Mouse (Mus musculus) forebrain, embryonic 15.5 days (tissue): ENCODE measurements around the gene Dcst1. TPM values are rescaled to one million over a fixed set of nuclear protein-coding genes. Genes with fewer than 3 reads are reported as not detected.

Experiments
- ATAC-seq: fragments of 200-750 bp; cut with Nextera tagmentation; replicated peaks from 2 replicates; pipeline ENCODE4 v1.8.0; 2017; ENCODE audit warnings: mild to moderate bottlenecking, moderate TSS enrichment, moderate library complexity
- H3K27ac ChIP-seq: fragments of 300-500 bp; sonication (generic); replicated peaks from 2 replicates; pipeline ENCODE4 v1.5.1; 2015; ENCODE audit warnings: mild to moderate bottlenecking, inconsistent platforms
- H3K27me3 ChIP-seq: fragments of 300-500 bp; sonication (generic); 2 replicates; pipeline ENCODE4 v1.6.1; 2015; ENCODE audit warnings: inconsistent platforms
- H3K36me3 ChIP-seq: fragments of 300-500 bp; sonication (generic); 2 replicates; pipeline ENCODE4 v1.6.1; 2015; ENCODE audit warnings: mild to moderate bottlenecking, inconsistent platforms
- H3K4me1 ChIP-seq: fragments of 300-500 bp; sonication (generic); 2 replicates; pipeline ENCODE4 v1.6.1; 2015; ENCODE audit warnings: inconsistent platforms
- H3K4me2 ChIP-seq: fragments of 300-500 bp; sonication (generic); replicated peaks from 2 replicates; pipeline ENCODE4 v1.6.1; 2015; ENCODE audit warnings: mild to moderate bottlenecking, inconsistent platforms
- H3K4me3 ChIP-seq: fragments of 300-500 bp; sonication (generic); 2 replicates; pipeline ENCODE4 v1.5.1; 2015; ENCODE audit warnings: mild to moderate bottlenecking, inconsistent platforms
- H3K9ac ChIP-seq: fragments of 300-500 bp; sonication (generic); replicated peaks from 2 replicates; pipeline ENCODE4 v1.6.1; 2015; ENCODE audit warnings: mild to moderate bottlenecking, inconsistent platforms
- H3K9me3 ChIP-seq: fragments of 300-500 bp; sonication (generic); 2 replicates; pipeline ENCODE4 v1.6.1; 2016; ENCODE audit warnings: inconsistent platforms
- WGBS: fragments of 180-500 bp; shearing (Covaris S2); methylation state at CpG from one replicate; pipeline ENCODE4 v1.1.7; 2015; ENCODE audit warnings: mixed read lengths; 5-methylcytosine and 5-hydroxymethylcytosine counted together
- polyA plus RNA-seq: library from polyadenylated mRNA; unstranded; fragments of >200 nt; fragmentation: Nextera tagmentation; extraction: Ambion mirVana; gene quantifications from 2 replicates; pipeline ENCODE4 v1.2.1, GENCODE M21; 2015

Gene Dcst1
- polyA plus RNA-seq, 1 experiment from 2014 or later = 0.51 TPM

DNA sequence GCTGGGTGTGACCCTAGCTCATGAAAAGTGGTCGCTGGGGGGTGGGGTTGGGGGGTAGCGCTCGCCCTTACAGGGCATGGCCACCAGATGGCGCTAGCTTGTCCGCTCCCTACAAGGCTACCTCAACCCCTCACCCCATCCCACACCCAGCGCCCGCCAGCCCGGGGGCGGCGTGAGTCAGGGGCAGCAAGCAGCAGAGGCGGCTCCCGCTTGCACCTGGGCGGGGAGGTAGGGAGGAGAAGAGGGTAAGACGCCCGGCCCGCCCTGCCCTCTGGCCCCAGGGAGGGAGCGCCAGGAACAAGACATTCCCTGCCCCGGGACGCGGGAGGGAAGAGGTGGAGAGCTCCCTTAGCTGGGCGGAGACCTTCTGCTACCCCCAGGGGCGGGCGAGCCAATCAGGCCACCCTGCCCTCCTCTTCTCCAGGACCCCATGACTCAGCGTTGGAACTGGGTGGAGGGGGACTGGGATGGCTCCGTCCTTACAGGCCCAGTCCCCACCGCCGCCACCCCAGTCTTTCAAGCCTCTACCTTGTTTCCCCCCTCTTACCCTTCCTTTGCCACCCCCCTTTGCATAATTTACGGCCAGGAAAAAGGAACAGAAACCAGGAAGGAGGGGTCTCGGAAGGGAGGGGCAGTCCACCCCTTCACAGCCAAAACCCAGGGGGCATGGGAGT lies 13.5 kb upstream of the Dcst1 start:
- H3K9ac ChIP-seq = peak overlapping the region; percentile 71
- peak overlapping the region; percentile 60 for H3K4me3 ChIP-seq
- H3K27me3 ChIP-seq = no peaks in the 10 kb centered on the region
- H3K4me2 ChIP-seq = peak overlapping the region; percentile 98
- peaks cover 14% of the 10 kb centered on the region for H3K4me1 ChIP-seq
- H3K9me3 ChIP-seq = no peaks in the 10 kb centered on the region
- no peaks in the 10 kb centered on the region for H3K36me3 ChIP-seq
- 0 out of 2 replicates have a peak overlapping the region, but pooled peaks have one; percentile 23 for H3K27ac ChIP-seq
- 1% methylated on average over 25 of the region's 29 CpGs for WGBS
- ATAC-seq = peak; percentile 87

DNA sequence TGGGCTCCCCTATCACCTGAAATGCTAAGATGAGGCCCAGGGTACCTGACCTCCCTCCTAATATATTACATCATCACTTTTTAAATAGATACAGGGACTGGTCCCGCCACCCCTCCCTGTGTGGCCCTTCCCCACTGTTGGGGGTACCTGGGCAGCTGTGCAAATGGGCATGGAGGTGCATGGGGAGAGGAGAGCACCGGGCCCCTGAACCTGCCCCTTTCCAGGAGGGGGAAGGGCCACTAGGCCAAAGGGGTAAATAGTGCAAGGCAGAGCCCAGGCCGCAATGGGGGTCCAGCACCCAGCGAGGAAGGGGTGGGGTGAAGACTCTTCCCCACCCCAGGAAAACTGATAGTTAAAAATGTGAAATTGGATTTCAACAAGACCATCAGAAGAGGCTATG lies 12.8 kb upstream of the Dcst1 start:
- Histone ChIP-seq H3K27ac (no peak overlapping the region), H3K4me2 (peak overlapping the region; percentile 98), H3K9ac (no peak overlapping the region), H3K4me1 (peaks cover 14% of the 10 kb centered on the region), H3K36me3 (no peaks in the 10 kb centered on the region), H3K27me3 (no peaks in the 10 kb centered on the region), H3K4me3 (no peak overlapping the region), H3K9me3 (no peaks in the 10 kb centered on the region)
- ATAC-seq = 0 out of 2 replicates have a peak, but pooled peaks have one; percentile 14
- 72% methylated on average over 4 of the region's 4 CpGs for WGBS

DNA sequence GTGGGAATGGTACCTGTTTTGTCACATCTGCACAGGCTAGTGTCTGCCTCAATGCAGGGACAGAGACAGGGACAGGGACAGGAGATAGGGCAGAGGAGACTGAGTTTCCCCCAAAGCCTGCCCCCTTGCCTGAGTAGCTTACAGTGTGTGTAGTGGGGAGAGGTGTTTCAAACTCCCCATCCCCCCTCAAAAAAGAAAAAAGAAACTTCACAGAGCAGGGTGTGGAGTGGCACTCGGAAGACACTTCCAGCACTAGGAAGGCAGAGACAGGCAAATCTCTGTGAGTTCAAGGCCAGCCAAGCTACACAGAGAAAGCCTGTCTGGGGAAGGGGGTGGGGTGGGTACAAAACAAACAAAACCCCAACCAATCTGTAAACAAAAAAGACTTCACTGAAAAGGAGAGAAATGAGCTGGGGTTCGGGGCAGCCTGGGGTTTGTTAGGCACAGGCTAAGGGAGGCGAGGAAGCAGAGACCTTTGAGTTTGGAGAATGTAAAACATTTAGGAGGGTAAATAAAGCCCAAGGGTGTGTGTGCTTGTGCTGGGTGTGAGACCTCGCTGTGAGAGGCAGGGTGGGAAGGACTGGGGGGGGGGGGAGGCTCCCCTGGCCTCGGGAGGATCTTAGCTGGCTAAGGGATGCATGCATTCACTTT lies 8.7 kb upstream of the Dcst1 start:
- Histone ChIP-seq H3K4me1 (peaks cover 9% of the 10 kb centered on the region), H3K36me3 (no peaks in the 10 kb centered on the region), H3K27ac (no peak overlapping the region), H3K4me3 (no peak overlapping the region), H3K9me3 (no peaks in the 10 kb centered on the region), H3K4me2 (no peak overlapping the region), H3K27me3 (no peaks in the 10 kb centered on the region), H3K9ac (no peak overlapping the region)
- ATAC-seq = no peak
- WGBS = 50% methylated on average over 5 of the region's 5 CpGs

DNA sequence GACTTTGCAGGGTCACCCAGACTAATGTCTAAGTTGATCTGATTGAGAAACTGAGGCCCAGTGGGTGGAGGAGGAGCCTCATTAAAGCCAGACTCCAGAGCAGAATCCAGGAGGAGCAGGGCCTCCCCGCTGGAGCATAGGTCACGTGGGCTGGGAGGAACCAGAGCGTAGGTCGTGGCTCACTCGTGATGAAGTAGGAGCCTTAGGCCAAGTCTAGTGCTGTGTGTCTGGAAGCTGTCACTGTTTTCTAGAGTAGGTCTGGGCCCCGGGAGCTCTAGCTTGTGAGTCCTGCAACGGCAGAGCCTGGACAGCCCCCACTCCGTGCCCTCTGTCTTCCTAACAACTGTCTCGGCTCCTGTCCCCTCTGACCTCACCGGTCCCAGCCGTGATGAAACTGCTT lies 2.3 kb upstream of the Dcst1 start:
- ATAC-seq = no peak
- H3K27me3 ChIP-seq = no peaks in the 10 kb centered on the region
- H3K27ac ChIP-seq = no peak overlapping the region
- H3K4me2 ChIP-seq = no peak overlapping the region
- WGBS = 77% methylated on average over 11 of the region's 11 CpGs
- no peaks in the 10 kb centered on the region for H3K4me1 ChIP-seq
- H3K36me3 ChIP-seq = no peaks in the 10 kb centered on the region
- H3K9me3 ChIP-seq = no peaks in the 10 kb centered on the region
- no peak overlapping the region for H3K4me3 ChIP-seq
- H3K9ac ChIP-seq = no peak overlapping the region

DNA sequence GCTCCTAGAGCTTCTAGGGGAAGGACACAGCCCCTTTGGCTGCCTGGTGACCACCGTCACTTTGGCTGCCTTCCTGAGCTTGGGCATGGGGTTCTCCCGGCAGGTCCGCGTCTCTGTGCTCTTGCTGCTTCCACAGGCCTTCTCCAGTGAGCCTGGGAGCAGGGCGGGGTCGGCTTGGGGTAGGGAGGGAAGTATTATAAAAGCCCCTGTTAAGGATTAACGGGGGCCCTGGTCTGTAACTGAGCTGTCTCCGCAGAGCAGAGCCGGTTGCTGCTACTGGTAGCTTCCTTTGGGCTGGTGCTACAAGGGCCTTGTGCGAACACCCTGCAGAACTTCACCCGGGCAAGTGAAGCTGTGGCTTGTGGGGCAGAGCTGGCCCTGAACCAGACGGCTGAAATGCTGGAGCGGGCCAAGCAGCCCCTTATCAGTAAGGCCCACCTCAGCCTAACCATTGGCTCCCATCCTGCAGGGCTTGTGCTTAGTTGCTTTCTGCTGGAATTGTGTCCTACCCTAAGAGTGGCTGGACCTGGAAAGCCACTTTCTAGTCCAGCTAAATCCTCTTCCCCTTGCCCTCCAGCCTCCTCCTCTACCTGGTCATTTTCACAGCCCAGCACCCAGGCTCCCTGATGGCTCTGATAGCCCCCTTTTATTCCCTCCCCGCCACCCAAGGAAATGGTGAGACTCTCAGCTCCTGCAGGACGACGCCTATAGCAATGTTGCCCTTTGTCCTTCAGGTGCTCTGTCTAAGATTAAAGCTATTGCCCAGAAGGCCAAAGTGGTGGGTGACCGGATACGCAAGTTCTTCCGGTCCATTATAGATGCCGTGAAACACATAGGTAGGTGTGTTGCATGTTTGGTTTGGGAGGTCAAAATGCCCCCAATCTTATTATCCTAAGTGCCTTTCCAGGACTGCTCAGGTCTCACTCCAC lies 697 bp upstream of the Dcst1 start:
- Histone ChIP-seq H3K9ac (no peak overlapping the region), H3K4me1 (no peaks in the 10 kb centered on the region), H3K27ac (no peak overlapping the region), H3K36me3 (no peaks in the 10 kb centered on the region), H3K27me3 (no peaks in the 10 kb centered on the region), H3K9me3 (no peaks in the 10 kb centered on the region), H3K4me3 (no peak overlapping the region), H3K4me2 (no peak overlapping the region)
- ATAC-seq = no peak
- 78% methylated on average over 20 of the region's 20 CpGs for WGBS

DNA sequence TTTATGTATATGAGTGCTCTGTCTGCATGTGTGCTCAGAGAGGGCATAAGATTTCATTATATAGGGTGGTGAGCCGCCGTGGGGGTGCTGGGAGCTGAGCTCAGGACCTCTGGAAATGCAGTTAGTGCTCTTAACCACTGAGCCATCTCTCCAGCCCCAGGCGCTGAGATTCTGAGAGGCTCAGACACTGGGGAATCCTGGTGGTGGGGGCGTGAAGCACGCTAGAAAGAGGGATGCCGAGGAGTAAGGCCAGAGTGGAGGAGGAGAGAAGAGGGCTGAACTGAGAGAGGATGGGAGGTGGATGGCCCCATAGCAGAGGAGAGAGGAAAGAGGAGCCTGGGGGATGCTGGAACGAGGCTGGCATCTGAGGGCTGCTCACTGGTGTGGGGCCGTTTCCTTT lies 422 bp downstream of the Dcst1 start:
- Histone ChIP-seq H3K36me3 (no peaks in the 10 kb centered on the region), H3K9me3 (no peaks in the 10 kb centered on the region), H3K27me3 (no peaks in the 10 kb centered on the region), H3K9ac (no peak overlapping the region), H3K4me3 (no peak overlapping the region), H3K4me2 (no peak overlapping the region), H3K27ac (no peak overlapping the region), H3K4me1 (no peaks in the 10 kb centered on the region)
- WGBS = 49% methylated on average over 8 of the region's 8 CpGs
- ATAC-seq = no peak

DNA sequence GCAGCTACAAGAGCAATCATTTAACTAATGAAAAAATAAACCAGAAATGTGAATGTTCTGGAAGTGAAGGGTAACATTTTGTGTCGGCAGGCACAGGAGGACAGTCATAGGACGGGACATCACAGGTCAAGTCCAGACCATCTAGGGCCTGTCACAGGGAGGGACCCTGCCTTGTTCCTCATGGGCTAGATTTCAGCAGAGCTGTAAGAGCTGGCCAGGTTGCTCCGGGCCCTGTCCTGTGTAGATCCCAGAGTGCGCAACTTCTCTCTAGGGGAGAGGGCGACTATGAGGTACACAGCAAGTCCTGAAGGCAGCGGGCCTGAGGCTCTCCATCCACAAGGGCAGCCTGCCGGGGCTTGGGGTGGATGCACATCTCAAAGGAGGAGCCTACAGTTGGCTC lies 3.4 kb downstream of the Dcst1 start, which contains the start of gene Dcst2:
TSS of gene Dcst2 (plus strand) at position 301 of the 400 bp plus-strand sequence.
- Histone ChIP-seq H3K27me3 (no peaks in the 10 kb centered on the region), H3K4me2 (no peak within 1 kb of the TSS), H3K27ac (no peak within 1 kb of the TSS), H3K36me3 (no peaks in the 10 kb centered on the region), H3K4me1 (no peaks in the 10 kb centered on the region), H3K9me3 (no peaks in the 10 kb centered on the region), H3K9ac (no peak within 1 kb of the TSS), H3K4me3 (no peak within 1 kb of the TSS)
- ATAC-seq = no peak
- WGBS = 89% methylated on average over 7 of the region's 7 CpGs

DNA sequence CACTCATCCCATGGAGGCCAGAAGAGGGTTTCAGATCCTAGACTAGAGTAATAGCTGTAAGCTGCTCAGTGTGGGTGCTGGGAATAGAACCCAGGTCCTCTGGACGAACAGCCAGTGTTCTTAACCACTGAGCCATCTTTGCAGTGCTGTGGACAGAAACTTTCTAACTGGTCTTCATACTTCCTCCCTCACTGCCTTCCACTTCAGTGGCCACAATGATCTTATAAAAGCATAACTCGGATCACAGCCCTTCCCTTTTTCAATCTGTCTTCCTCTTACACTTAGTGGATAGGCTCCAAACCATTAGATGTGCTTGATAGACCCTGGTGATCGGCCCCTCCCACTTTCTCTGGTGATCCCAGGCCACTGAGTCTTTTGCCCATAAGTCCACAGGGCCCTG lies 4.8 kb downstream of the Dcst1 start:
- WGBS = 71% methylated on average over 3 of the region's 3 CpGs
- ATAC-seq = no peak

DNA sequence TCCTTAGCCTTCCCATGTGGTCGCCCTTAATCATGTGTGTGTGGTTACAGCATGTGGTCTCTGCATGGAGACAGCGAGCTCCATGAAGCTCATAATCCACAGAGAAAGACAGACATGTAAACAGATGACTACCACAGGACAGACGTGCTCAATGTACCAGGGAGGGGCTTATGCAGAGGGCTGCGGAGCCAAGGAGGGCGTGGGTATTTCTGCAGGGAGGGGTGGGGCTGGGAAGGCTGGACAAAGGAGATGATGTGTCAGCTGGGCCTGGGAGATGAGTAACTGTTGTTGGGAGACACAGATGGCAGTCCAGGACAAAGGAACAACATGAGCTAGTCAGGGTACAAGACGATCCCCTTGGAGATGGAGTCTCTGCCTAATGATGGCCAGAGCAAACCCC lies 5.4 kb downstream of the Dcst1 start:
- Histone ChIP-seq H3K4me3 (no peak overlapping the region), H3K27me3 (no peaks in the 10 kb centered on the region), H3K27ac (no peak overlapping the region), H3K9me3 (no peaks in the 10 kb centered on the region), H3K4me1 (no peaks in the 10 kb centered on the region), H3K4me2 (no peak overlapping the region), H3K9ac (no peak overlapping the region), H3K36me3 (no peaks in the 10 kb centered on the region)
- no peak for ATAC-seq
- 74% methylated on average over 6 of the region's 6 CpGs for WGBS

More for the DNA sequence above, 4.8 kb downstream of the Dcst1 start:
- Histone ChIP-seq H3K4me2 (no peak overlapping the region), H3K4me3 (no peak overlapping the region), H3K27ac (no peak overlapping the region), H3K9me3 (no peaks in the 10 kb centered on the region), H3K27me3 (no peaks in the 10 kb centered on the region), H3K36me3 (no peaks in the 10 kb centered on the region), H3K4me1 (no peaks in the 10 kb centered on the region), H3K9ac (no peak overlapping the region)

DNA sequence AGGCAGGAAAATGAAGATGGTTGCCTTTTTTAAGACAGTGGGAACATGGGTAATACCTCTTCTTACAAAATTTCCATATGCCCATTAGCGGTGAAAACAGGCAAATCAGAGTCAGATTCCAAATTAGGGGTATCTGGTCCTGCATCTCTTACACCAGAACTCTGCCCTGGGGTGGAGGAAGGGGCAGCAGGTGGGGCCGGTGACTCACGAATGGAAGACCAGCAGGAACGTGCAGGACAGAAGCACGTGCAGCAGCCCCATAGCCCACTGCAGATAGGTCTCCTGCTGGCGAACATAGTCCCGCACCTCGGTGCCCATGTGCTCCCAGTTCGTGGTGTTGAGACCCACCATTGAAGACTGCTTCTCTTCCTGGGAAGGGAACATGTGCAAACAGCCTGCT lies 9.0 kb downstream of the Dcst1 start:
- Histone ChIP-seq H3K9me3 (no peaks in the 10 kb centered on the region), H3K27me3 (no peaks in the 10 kb centered on the region), H3K4me2 (no peak overlapping the region), H3K4me3 (no peak overlapping the region), H3K36me3 (no peaks in the 10 kb centered on the region), H3K9ac (no peak overlapping the region), H3K4me1 (no peaks in the 10 kb centered on the region), H3K27ac (no peak overlapping the region)
- no peak for ATAC-seq
- 65% methylated on average over 9 of the region's 9 CpGs for WGBS

DNA sequence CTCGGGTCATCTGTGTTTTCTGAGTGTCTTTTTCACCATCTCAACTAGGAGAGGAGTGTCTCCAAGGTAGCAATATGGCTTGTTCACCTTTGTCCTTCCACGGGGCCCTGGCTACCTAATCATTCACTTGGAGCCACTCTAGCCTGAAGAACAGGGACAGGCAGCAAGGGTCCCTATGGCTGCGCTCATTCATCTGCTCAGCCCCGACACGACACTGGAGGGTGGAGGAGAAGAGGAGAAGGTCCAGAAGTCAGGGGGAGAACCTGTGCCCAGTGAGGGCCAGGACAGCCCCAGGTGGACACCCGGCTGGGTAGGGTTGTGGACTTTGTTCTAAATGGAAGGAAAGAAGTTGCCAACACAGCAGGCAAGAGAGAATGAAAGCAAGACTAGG lies 9.5 kb downstream of the Dcst1 start:
- H3K36me3 ChIP-seq = no peaks in the 10 kb centered on the region
- peaks cover 3% of the 10 kb centered on the region for H3K4me1 ChIP-seq
- H3K27ac ChIP-seq = no peak overlapping the region
- no peaks in the 10 kb centered on the region for H3K9me3 ChIP-seq
- H3K27me3 ChIP-seq = no peaks in the 10 kb centered on the region
- no peak for ATAC-seq
- H3K4me3 ChIP-seq = no peak overlapping the region
- no peak overlapping the region for H3K9ac ChIP-seq
- WGBS = 81% methylated on average over 6 of the region's 6 CpGs
- no peak overlapping the region for H3K4me2 ChIP-seq
